Mouse (Mus musculus) urinary bladder, adult 2 months (tissue): ENCODE results near the gene Zfp108. TPM values are rescaled to one million over a fixed set of nuclear protein-coding genes. Genes with fewer than 3 reads are reported as not detected.
"Not testable (repeated sequence)": the region's sequence is repeated elsewhere in the genome, so short reads cannot be mapped to it uniquely, and the experiment has no call there.

Experiments
- DNase-seq: peaks from one replicate; pipeline ENCODE4 v3.0.0; 2022; ENCODE audit warnings: low spot score
- polyA plus RNA-seq: library from polyadenylated mRNA; depleted of rRNA; stranded (reverse); fragments of >200 nt; gene quantifications from 2 replicates; pipeline ENCODE4 v1.2.3, GENCODE M21; 2012; rRNA removed

Zfp108 gene
- polyA plus RNA-seq: 3.1 TPM in 2 replicates

GRCm38 (mm10) chr7:24254633-24255474 is at the start of gene Zfp108:
Gene Zfp108, plus strand, starts transcription at chr7:24254794.
- peak; percentile 50 for DNase-seq

- DNase-seq: peak; percentile 44
Measured at GRCm38 (mm10) chr7:24207488-24208261, 46.9 kb upstream of the Zfp108 start.

GRCm38 (mm10) chr7:24208282-24208886 is 46.2 kb upstream of the Zfp108 start:
- DNase-seq: no peak

- DNase-seq: no peak
Measured at GRCm38 (mm10) chr7:24210296-24210695, 44.3 kb upstream of the Zfp108 start.

- DNase-seq: no peak
Measured at GRCm38 (mm10) chr7:24211343-24211742, 43.3 kb upstream of the Zfp108 start, which contains the start of gene Zfp111. Gene Zfp111, minus strand, starts transcription at chr7:24211443.

- DNase-seq: peak; percentile 40
Measured at GRCm38 (mm10) chr7:24237040-24237791, 17.4 kb upstream of the Zfp108 start, which contains the start of gene Zfp109. Gene Zfp109, minus strand, starts transcription at chr7:24237560.

GRCm38 (mm10) chr7:24253779-24254615 is 597 bp upstream of the Zfp108 start:
- DNase-seq: no peak

- DNase-seq: no peak
Measured at GRCm38 (mm10) chr7:24259306-24259999, 4.9 kb downstream of the Zfp108 start.

- DNase-seq: no peak
Measured at GRCm38 (mm10) chr7:24260000-24260312, 5.4 kb downstream of the Zfp108 start.

GRCm38 (mm10) chr7:24268176-24269155 is 13.9 kb downstream of the Zfp108 start:
- no peak for DNase-seq

GRCm38 (mm10) chr7:24269256-24269655 is 14.7 kb downstream of the Zfp108 start:
- DNase-seq: no peak

GRCm38 (mm10) chr7:24269667-24270287 is 15.2 kb downstream of the Zfp108 start:
- no peak for DNase-seq

GRCm38 (mm10) chr7:24270288-24270672 is 15.7 kb downstream of the Zfp108 start, which contains the start of gene Zfp93:
Gene Zfp93, plus strand, starts transcription at chr7:24270420.
- DNase-seq: peak; percentile 33

GRCm38 (mm10) chr7:24271191-24271590 is 16.6 kb downstream of the Zfp108 start:
- DNase-seq: no peak

- DNase-seq: no peak
Measured at GRCm38 (mm10) chr7:24274456-24274855, 19.9 kb downstream of the Zfp108 start.

- DNase-seq: not testable (repeated sequence)
Measured at GRCm38 (mm10) chr7:24278771-24279170, 24.2 kb downstream of the Zfp108 start.

- DNase-seq: no peak
Measured at GRCm38 (mm10) chr7:24280031-24280857, 25.6 kb downstream of the Zfp108 start.

- no peak for DNase-seq
Measured at GRCm38 (mm10) chr7:24280858-24281145, 26.2 kb downstream of the Zfp108 start.
